Mouse (Mus musculus) G1E (cell line): ENCODE results near the gene Aktip.

ENCODE experiments used
- CTCF ChIP-seq: IDR thresholded peaks from 2 replicates; pipeline ENCODE4 v1.5.1; 2012; ENCODE audit warnings: low read depth, low read length, inconsistent platforms, mixed read lengths
- GATA1 ChIP-seq: IDR thresholded peaks from 2 replicates; pipeline ENCODE4 v1.6.1; 2012; ENCODE audit warnings: borderline replicate concordance, low read length, inconsistent platforms, mixed read lengths
- GATA2 ChIP-seq: IDR thresholded peaks from 2 replicates; pipeline ENCODE4 v1.6.1; 2012; ENCODE audit warnings: low read depth, low read length, inconsistent platforms, borderline replicate concordance

DNA sequence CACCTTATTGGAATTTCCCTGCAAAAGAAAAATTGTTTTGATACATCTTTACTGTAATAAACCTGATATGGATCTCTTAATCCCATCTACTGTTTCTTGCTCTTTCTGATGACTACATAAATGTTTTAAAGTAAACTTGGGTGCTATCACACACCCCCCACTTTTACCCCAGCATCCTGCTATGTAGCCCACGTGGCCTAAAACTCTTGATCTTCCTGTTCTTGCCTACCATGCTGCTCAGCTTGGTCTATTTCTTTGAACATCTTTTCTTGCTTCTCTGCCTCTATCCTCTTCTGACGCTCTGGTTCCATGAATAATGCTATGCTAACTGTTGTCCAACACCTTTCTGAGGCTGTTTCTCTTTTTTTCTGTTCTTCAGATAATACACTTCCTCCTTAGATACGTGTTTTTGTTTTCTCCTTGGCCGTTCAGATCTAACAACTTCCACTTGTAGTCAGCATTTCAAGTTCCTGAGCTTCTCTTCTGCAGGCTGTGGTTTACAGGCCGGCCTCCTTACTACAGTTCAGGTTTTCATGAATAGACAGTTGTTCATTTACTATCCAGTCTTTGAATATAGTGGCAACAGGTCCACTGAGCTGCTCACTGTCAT, 87.8 kb downstream of the Aktip start:
- TF ChIP-seq CTCF (no peak), GATA1 (no peak), GATA2 (no peak)
